Mouse (Mus musculus): ENCODE data around the gene Rom1. TPM values are rescaled to one million over a fixed set of nuclear protein-coding genes. Genes with fewer than 3 reads are reported as not detected.

The Rom1 gene
- polyA plus RNA-seq, 1 experiment = 11.7 TPM

- no peak for DNase-seq (ENCODE audit: low read depth)
These were observed 13.3 kb upstream of the Rom1 start for GRCm38 (mm10) chr19:8942276-8942964.

GRCm38 (mm10) chr19:8941515-8942217 lies 12.5 kb upstream of the Rom1 start, which contains the start of gene Mta2:
Gene Mta2, plus strand, starts transcription at chr19:8941875.
- DNase-seq (ENCODE audit: low read depth) = no peak

GRCm38 (mm10) chr19:8941136-8941514 lies 12.0 kb upstream of the Rom1 start:
- no peak for DNase-seq (ENCODE audit: low read depth)

- DNase-seq (ENCODE audit: low read depth) = no peak
These were observed 11.5 kb upstream of the Rom1 start for GRCm38 (mm10) chr19:8940526-8941133.

GRCm38 (mm10) chr19:8936736-8937135 lies 7.6 kb upstream of the Rom1 start:
- no peak for DNase-seq (ENCODE audit: low read depth)

- DNase-seq (ENCODE audit: low read depth) = no peak
These were observed 1.6 kb upstream of the Rom1 start for GRCm38 (mm10) chr19:8930771-8931170.

GRCm38 (mm10) chr19:8930117-8930516 lies 961 bp upstream of the Rom1 start:
- DNase-seq (ENCODE audit: low read depth) = no peak

GRCm38 (mm10) chr19:8928689-8929223 lies 400 bp downstream of the Rom1 start:
- no peak for DNase-seq (ENCODE audit: low read depth)

GRCm38 (mm10) chr19:8927891-8928525 lies 1.1 kb downstream of the Rom1 start:
- DNase-seq (ENCODE audit: low read depth) = no peak

GRCm38 (mm10) chr19:8926766-8927165 lies 2.4 kb downstream of the Rom1 start:
- no peak for DNase-seq (ENCODE audit: low read depth)

- no peak for DNase-seq (ENCODE audit: low read depth)
These were observed 7.4 kb downstream of the Rom1 start for GRCm38 (mm10) chr19:8921741-8922140.

- DNase-seq (ENCODE audit: low read depth) = no peak
These were observed 8.3 kb downstream of the Rom1 start for GRCm38 (mm10) chr19:8920836-8921291.

GRCm38 (mm10) chr19:8920073-8920736 lies 9.0 kb downstream of the Rom1 start, which contains the start of gene B3gat3:
Gene B3gat3, plus strand, starts transcription at chr19:8920374.
- no peak for DNase-seq (ENCODE audit: low read depth)

- DNase-seq (ENCODE audit: low read depth) = no peak
These were observed 9.5 kb downstream of the Rom1 start for GRCm38 (mm10) chr19:8919684-8920072.

- no peak for DNase-seq (ENCODE audit: low read depth)
These were observed 10.2 kb downstream of the Rom1 start for GRCm38 (mm10) chr19:8919000-8919399.

GRCm38 (mm10) chr19:8914212-8914611 lies 14.9 kb downstream of the Rom1 start:
- no peak for DNase-seq (ENCODE audit: low read depth)

- DNase-seq (ENCODE audit: low read depth) = no peak
These were observed 17.3 kb downstream of the Rom1 start for GRCm38 (mm10) chr19:8911810-8912209.

GRCm38 (mm10) chr19:8908531-8908930 lies 20.6 kb downstream of the Rom1 start:
- DNase-seq (ENCODE audit: low read depth) = no peak

- DNase-seq (ENCODE audit: low read depth) = no peak
These were observed 25.7 kb downstream of the Rom1 start for GRCm38 (mm10) chr19:8903412-8903811.

- no peak for DNase-seq (ENCODE audit: low read depth)
These were observed 30.1 kb downstream of the Rom1 start for GRCm38 (mm10) chr19:8899079-8899478.

- no peak for DNase-seq (ENCODE audit: low read depth)
These were observed 30.6 kb downstream of the Rom1 start for GRCm38 (mm10) chr19:8898576-8898975.
